Mouse (Mus musculus) olfactory bulb, adult 2 months (tissue): ENCODE results near the gene Speer4f1. TPM values are rescaled to one million over a fixed set of nuclear protein-coding genes. Genes with fewer than 3 reads are reported as not detected.

ENCODE experiments used
- H3K27ac ChIP-seq: fragments of 200-500 bp; 2 replicates; pipeline ENCODE4 v1.5.1; 2012; ENCODE audit warnings: low read depth, low read length; ENCODE audit not compliant: insufficient read depth
- H3K4me1 ChIP-seq: fragments of 200-500 bp; 2 replicates; pipeline ENCODE4 v1.6.1; 2012; ENCODE audit warnings: low read length; ENCODE audit not compliant: control insufficient read depth, insufficient read depth
- H3K4me3 ChIP-seq: fragments of 200-500 bp; 2 replicates; pipeline ENCODE4 v1.5.1; 2012; ENCODE audit warnings: mild to moderate bottlenecking, low read depth, low read length, moderate library complexity; ENCODE audit not compliant: insufficient read depth
- CTCF ChIP-seq: fragments of 200-500 bp; IDR thresholded peaks from 2 replicates; pipeline ENCODE4 v1.5.1; 2012; ENCODE audit warnings: low read depth, mild to moderate bottlenecking, low read length, moderate library complexity; ENCODE audit not compliant: insufficient read depth
- POLR2A ChIP-seq: fragments of 200-500 bp; IDR thresholded peaks from 2 replicates; pipeline ENCODE4 v1.6.1; 2012; ENCODE audit warnings: mild to moderate bottlenecking, low read depth, low read length, moderate library complexity; ENCODE audit not compliant: insufficient read depth
- whole genome bisulfite sequencing: fragments of 180-500 bp; shearing (Covaris S2); methylation state at CpG from one replicate; pipeline ENCODE4 v1.1.7; 2018; 5-methylcytosine and 5-hydroxymethylcytosine counted together
- polyA plus RNA-seq: library from polyadenylated mRNA; stranded (reverse); fragments of >200 nt; gene quantifications from 2 replicates; pipeline ENCODE4 v1.2.4, GENCODE M21; 2012; ENCODE audit warnings: low replicate concordance; ENCODE audit not compliant: missing spikeins, insufficient read depth, insufficient read length

Speer4f1 gene
- polyA plus RNA-seq, 1 experiment: not detected

GRCm38 (mm10) chr5:17476476-17476875 is 578 bp downstream of the Speer4f1 start:
- H3K4me1 ChIP-seq: no peaks in the 10 kb centered on the region
- WGBS: 73% methylated on average over 1 of the region's 1 CpGs
- H3K27ac ChIP-seq: no peak overlapping the region
- TF ChIP-seq POLR2A (no peak), CTCF (no peak)
- no peak overlapping the region for H3K4me3 ChIP-seq

- WGBS: 93% methylated on average over 1 of the region's 1 CpGs
- Histone ChIP-seq H3K4me3 (no peak overlapping the region), H3K4me1 (no peaks in the 10 kb centered on the region), H3K27ac (no peak overlapping the region)
- TF ChIP-seq POLR2A (no peak), CTCF (no peak)
Measured at GRCm38 (mm10) chr5:17489894-17490293, 14.0 kb downstream of the Speer4f1 start.

GRCm38 (mm10) chr5:17495616-17496015 is 19.7 kb downstream of the Speer4f1 start:
- TF ChIP-seq POLR2A: no peak
- H3K4me1 ChIP-seq: no peaks in the 10 kb centered on the region
- 82% methylated on average over 2 of the region's 2 CpGs for WGBS
- H3K4me3 ChIP-seq: no peak overlapping the region
- H3K27ac ChIP-seq: no peak overlapping the region

GRCm38 (mm10) chr5:17496650-17497049 is 20.8 kb downstream of the Speer4f1 start:
- no peak for TF ChIP-seq CTCF
- no peak for TF ChIP-seq POLR2A
- Histone ChIP-seq H3K27ac (no peak overlapping the region), H3K4me1 (no peaks in the 10 kb centered on the region), H3K4me3 (no peak overlapping the region)
- WGBS: 90% methylated on average over 5 of the region's 5 CpGs

- no peak overlapping the region for H3K27ac ChIP-seq
- H3K4me1 ChIP-seq: no peaks in the 10 kb centered on the region
- TF ChIP-seq POLR2A: no peak
- no peak for TF ChIP-seq CTCF
- no peak overlapping the region for H3K4me3 ChIP-seq
- 61% methylated on average over 1 of the region's 1 CpGs for WGBS
Measured at GRCm38 (mm10) chr5:17499873-17500329, 24.0 kb downstream of the Speer4f1 start.

GRCm38 (mm10) chr5:17500866-17501265 is 25.0 kb downstream of the Speer4f1 start:
- no peak overlapping the region for H3K27ac ChIP-seq
- H3K4me1 ChIP-seq: no peaks in the 10 kb centered on the region
- no peak overlapping the region for H3K4me3 ChIP-seq
- TF ChIP-seq POLR2A (no peak), CTCF (no peak)
- WGBS: 73% methylated on average over 1 of the region's 1 CpGs

GRCm38 (mm10) chr5:17505540-17505939 is 29.6 kb downstream of the Speer4f1 start:
- H3K4me1 ChIP-seq: no peaks in the 10 kb centered on the region
- H3K4me3 ChIP-seq: no peak overlapping the region
- TF ChIP-seq POLR2A (no peak), CTCF (no peak)
- no peak overlapping the region for H3K27ac ChIP-seq

GRCm38 (mm10) chr5:17508038-17508437 is 32.1 kb downstream of the Speer4f1 start:
- TF ChIP-seq CTCF (no peak), POLR2A (no peak)
- WGBS: 74% methylated on average over 3 of the region's 3 CpGs
- Histone ChIP-seq H3K27ac (no peak overlapping the region), H3K4me3 (no peak overlapping the region), H3K4me1 (no peaks in the 10 kb centered on the region)

Other genes starting within 250 kb of the Speer4f1 start
- gene Speer4f2, start 102.9 kb upstream of the Speer4f1 start, polyA plus RNA-seq: not detected in 2 replicates
- gene Sema3c, start 98.2 kb downstream of the Speer4f1 start, polyA plus RNA-seq: not detected in 2 replicates